Mouse (Mus musculus): ENCODE results near the gene Ret.
A peak's percentile ranks its signal among the peaks of the same experiment; 100 is the strongest.

Ret gene

GRCm38 (mm10) chr6:118197440-118197975, at the start of gene Ret:
TSS of gene Ret (minus strand) at chr6:118197718.
- DNase-seq (ENCODE audit: low read depth), result no peak

GRCm38 (mm10) chr6:118247161-118247560, 49.6 kb upstream of the Ret start:
- DNase-seq (ENCODE audit: low read depth), result no peak

- no peak for DNase-seq (ENCODE audit: low read depth)
Observed at GRCm38 (mm10) chr6:118244106-118244505, 46.6 kb upstream of the Ret start.

DNA sequence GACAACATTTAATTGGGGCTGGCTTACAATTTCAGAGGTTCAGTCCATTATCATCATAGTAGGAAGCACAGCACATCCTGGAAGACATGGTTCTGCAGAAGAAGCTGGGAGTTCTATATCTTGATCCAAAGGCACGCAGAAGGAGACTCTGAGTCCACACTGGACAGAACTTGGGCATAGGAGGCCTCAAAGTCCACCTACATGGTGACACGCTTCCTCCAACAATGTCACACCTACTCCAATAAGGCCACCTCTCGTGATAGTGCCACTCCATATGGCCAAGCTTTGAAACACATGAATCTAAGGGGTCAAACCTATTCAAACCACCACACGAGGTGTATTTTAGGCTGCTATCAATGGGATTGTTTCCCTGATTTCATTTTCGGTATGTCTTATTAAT, 45.4 kb upstream of the Ret start:
- DNase-seq (ENCODE audit: low read depth), result no peak

- DNase-seq (ENCODE audit: low read depth), result no peak
Observed at GRCm38 (mm10) chr6:118226072-118226471, 28.6 kb upstream of the Ret start.

DNA sequence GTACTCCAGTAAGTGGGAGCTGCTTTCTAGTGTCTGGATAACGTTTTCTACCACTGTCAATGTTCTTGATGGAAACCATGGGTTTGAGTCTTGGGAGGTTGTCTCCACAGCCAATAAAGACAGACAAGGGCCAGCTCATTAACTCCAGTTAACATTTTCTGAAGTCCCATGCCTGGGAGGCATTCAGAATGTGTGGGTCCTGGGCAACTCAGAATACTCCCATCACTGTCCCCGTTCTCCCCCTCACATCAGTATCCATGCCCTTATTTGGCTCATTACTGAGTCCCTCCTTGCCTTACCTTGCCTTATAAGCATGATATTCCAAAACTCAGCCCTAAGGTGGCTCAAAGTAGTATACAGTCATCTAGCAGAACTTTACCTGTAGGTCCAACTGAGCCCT, 25.0 kb upstream of the Ret start:
- DNase-seq (ENCODE audit: low read depth), result no peak

- no peak for DNase-seq (ENCODE audit: low read depth)
Observed at GRCm38 (mm10) chr6:118215676-118216075, 18.2 kb upstream of the Ret start.

DNA sequence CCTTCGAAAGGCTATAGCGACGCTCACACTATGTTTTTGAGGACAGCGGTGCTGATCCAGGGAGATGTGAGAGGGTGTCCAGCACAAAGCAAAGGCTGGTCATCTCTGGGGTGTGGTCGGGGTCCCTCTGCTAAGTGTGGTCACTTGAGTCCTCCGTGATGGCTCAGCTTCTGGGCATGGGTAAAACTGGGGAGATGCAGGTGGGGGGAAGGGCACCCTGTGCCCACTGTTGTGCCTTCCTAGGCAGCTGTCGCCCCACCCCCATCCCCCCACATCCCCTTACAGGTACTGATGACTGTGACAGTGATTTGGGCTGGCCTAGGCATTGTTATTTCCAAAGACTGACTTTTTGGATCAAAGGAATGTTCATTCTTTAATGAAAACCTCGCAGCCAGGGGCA, 10.8 kb upstream of the Ret start:
- no peak for DNase-seq (ENCODE audit: low read depth)

GRCm38 (mm10) chr6:118206386-118206785, 8.9 kb upstream of the Ret start:
- no peak for DNase-seq (ENCODE audit: low read depth)

GRCm38 (mm10) chr6:118205176-118205890, 7.8 kb upstream of the Ret start:
- DNase-seq (ENCODE audit: low read depth), result no peak

GRCm38 (mm10) chr6:118204112-118204511, 6.6 kb upstream of the Ret start:
- no peak for DNase-seq (ENCODE audit: low read depth)

- DNase-seq (ENCODE audit: low read depth), result no peak
Observed at GRCm38 (mm10) chr6:118196751-118197439, 623 bp downstream of the Ret start.

DNA sequence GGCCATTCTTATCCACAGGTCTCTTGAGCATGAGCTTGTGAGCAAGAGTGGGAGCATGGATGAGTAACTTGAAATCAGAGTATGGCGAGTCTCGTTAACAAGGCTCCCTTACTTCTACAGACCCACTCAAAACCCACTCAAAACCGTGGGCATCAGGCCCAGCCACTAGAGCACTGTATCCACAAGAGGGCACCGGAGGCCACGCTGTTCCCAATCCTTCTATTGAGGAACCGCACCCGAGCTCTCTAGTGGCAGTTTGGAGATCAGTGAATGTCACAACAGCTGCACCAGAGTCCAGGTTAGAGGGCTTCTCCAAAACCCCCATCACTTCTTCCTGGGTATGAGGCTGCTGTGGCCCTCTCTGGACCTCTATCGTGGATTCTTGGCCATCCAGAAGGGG, 2.4 kb downstream of the Ret start:
- DNase-seq (ENCODE audit: low read depth), result peak; percentile 16

GRCm38 (mm10) chr6:118192882-118193281, 4.6 kb downstream of the Ret start:
- DNase-seq (ENCODE audit: low read depth), result no peak

GRCm38 (mm10) chr6:118192199-118192598, 5.3 kb downstream of the Ret start:
- no peak for DNase-seq (ENCODE audit: low read depth)

DNA sequence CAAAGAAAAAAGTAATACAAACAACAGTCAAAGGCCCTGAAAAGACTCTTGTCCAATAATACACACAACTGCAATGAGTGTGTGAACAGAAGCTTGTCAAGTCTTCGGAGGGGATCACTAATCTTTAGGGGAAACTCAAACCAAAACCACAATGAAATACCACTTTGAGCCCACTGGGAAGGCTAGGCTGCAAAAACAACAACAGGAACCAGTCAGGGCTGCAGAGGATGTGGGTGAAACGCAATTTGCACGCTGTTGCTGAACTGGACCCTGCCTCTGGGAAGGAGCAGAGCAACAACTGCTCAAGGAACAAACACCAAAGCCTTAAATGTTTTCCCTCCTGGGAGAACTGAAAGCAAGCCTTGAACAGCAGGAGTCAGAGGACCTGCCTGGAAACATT, 7.8 kb downstream of the Ret start:
- peak; percentile 40 for DNase-seq (ENCODE audit: low read depth)

GRCm38 (mm10) chr6:118188599-118188998, 8.9 kb downstream of the Ret start:
- DNase-seq (ENCODE audit: low read depth), result no peak

DNA sequence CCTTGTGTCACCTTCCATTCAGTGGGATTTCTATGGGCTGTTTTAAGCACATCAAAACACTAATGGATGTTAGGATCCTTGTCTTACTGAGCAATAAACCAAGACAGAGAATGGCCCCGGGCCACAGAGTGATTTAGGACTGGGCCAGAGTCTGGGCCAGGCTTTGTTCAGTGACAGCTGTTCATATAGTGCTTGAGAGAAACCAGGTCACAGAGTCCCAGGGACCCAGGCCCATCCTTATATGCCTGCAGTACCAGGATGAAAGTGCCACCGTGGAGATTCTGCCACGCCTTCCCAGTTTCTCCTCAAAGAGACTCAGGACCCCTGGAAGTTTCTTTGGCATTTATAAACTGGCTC, 10.3 kb downstream of the Ret start:
- no peak for DNase-seq (ENCODE audit: low read depth)

GRCm38 (mm10) chr6:118186620-118187284, 10.8 kb downstream of the Ret start:
- DNase-seq (ENCODE audit: low read depth), result no peak

GRCm38 (mm10) chr6:118184126-118184525, 13.4 kb downstream of the Ret start:
- no peak for DNase-seq (ENCODE audit: low read depth)

GRCm38 (mm10) chr6:118180085-118180423, 17.5 kb downstream of the Ret start:
- no peak for DNase-seq (ENCODE audit: low read depth)

DNA sequence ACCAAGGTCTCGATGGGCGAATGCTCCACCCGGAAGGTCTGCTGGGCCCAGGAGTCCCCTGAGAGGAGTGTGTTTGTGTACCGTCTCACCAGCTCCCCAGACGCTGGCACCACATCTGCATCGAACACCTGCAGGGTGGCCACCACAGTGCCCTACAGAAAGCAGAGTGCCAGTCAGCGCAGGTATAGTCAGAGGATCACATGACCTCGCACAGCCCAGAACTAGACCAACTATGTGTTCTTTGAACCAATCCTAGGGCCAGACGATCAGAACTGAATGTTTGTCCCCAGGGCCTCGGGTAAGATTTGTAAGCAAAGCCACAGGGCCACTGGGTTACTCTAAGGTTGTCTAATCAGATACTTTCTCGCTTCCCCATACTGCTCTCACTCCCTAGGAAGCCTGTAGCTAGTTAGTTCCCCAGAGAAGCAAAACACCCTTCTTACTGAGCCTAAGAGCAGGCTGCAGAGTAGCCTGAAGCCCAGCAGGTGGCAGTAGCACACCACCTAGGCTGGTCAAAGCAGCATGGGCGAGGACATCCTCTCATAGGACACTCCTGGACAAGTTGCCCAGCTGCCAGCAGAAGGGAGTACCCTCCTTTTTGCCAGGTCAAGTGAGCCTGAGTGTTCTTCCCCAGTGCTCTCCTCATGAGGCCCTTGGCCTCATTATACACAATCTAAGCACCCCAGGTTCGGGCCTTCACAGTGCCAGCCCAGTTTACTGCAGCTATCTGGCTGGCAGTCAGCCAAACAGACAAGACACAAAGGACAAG, 18.0 kb downstream of the Ret start:
- peak; percentile 91 for DNase-seq (ENCODE audit: low read depth)

DNA sequence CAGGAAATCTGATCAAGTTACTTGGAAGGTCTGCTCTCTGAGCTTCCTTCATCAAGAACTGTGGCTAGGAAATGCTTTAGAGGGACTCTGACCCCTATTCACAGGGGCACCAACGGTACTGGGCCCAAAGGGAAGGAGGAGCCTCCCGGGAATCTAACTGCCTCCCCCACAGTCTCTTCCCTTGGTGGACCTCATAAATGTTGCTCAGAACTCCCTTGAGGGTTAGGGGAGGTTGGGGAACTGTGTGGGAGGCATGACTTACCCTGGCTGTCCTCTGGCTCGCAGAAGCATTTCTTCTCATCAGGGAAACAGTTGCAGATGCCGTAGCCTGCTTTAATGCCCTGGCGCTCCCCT, 23.6 kb downstream of the Ret start:
- DNase-seq (ENCODE audit: low read depth), result no peak
